Mouse (Mus musculus) left cerebral cortex, adult 2 months (tissue): ENCODE measurements around the gene Chrnb4. TPM values are rescaled to one million over a fixed set of nuclear protein-coding genes. Genes with fewer than 3 reads are reported as not detected.

ENCODE experiments used
- DNase-seq, 2 experiments: peaks; one replicate each; pipeline ENCODE4 v3.0.0; 2021 to 2022; ENCODE audit warnings: low spot score in 2 of 2, mixed read lengths in 1 of 2; ENCODE audit errors: extremely low spot score in 1 of 2
- H3K27ac ChIP-seq: fragments of 200-600 bp; 2 replicates; pipeline ENCODE4 v1.8.1; 2022
- H3K4me3 ChIP-seq: fragments of 200-600 bp; 2 replicates; pipeline ENCODE4 v1.8.1; 2022
- CTCF ChIP-seq: fragments of 200-600 bp; IDR thresholded peaks from 2 replicates; pipeline ENCODE4 v1.8.1; 2022; ENCODE audit warnings: antibody characterized with exemption, mild to moderate bottlenecking, moderate library complexity
- intact Hi-C: fragments of 180-260 bp; cut with DNase I; formaldehyde crosslinking; loops from one replicate; pipeline ENCODE4 v1.15.1; 2025
- total RNA-seq, 2 experiments: library from RNA; stranded (reverse); gene quantifications; 2 replicates each; pipeline ENCODE4 v1.2.3; 2021

Gene Chrnb4
- total RNA-seq, 2 experiments from 2014 or later = not detected

GRCm38 (mm10) chr9:55045001-55045400 is 3.6 kb downstream of the Chrnb4 start:
- intact Hi-C loops = loop anchor here (5.0 kb wide), 1 partner anchor 267 kb away; no protein-coding TSS in a partner anchor
- H3K4me3 ChIP-seq = no peak overlapping the region
- H3K27ac ChIP-seq = no peak overlapping the region
- TF ChIP-seq CTCF = no peak
- DNase-seq = no peak

GRCm38 (mm10) chr9:55043688-55044087 is 4.9 kb downstream of the Chrnb4 start:
- Histone ChIP-seq H3K4me3 (no peak overlapping the region), H3K27ac (no peak overlapping the region)
- no peak for DNase-seq
- intact Hi-C loops = no loop called here
- TF ChIP-seq CTCF = no peak

DNA sequence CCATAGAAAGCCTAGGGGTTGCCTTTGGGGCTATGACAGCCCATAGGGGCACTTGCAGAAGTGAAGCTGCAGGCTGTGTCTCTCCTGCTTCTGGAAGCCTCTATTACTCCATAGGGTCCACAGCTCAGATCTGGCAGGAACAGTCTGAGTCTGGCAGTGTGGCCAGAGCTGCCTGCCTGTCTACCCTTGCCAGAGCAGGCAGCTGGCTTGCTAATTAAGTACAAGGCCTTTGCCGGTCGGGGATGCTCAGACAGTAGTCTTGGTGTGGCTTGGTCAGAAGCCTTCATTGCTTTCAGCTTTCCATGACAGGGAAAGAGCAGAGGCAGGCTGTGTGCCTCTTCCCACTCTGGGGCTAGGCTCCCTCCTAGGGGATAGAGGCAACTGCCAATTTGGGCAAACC is 7.2 kb downstream of the Chrnb4 start:
- no peak overlapping the region for H3K4me3 ChIP-seq
- H3K27ac ChIP-seq = no peak overlapping the region
- no peak for DNase-seq
- no peak for TF ChIP-seq CTCF
- intact Hi-C loops = no loop called here

DNA sequence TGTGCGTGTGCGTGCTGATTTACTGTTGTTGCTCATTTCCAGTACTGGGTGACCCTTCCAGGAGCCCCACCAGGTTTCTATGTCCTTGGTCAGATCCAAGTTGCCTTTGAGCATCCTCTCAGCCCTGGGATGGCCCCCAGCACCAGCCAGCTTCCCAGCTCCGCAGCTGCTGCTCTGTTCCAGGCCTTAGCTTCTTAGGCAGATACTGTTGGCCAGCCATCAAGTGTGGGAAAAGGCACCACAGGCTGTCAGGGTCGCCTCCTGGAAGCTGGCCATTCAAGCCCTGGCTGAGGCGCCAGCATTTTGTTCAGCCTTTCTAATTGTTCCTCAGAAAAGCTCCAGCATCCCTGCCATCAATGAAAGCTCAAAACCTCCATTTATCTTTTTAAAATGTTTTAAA is 8.6 kb downstream of the Chrnb4 start:
- intact Hi-C loops = no loop called here
- no peak for TF ChIP-seq CTCF
- DNase-seq = no peak
- H3K4me3 ChIP-seq = no peak overlapping the region
- no peak overlapping the region for H3K27ac ChIP-seq

- intact Hi-C loops = no loop called here
- no peak for TF ChIP-seq CTCF
- DNase-seq = no peak
- H3K4me3 ChIP-seq = no peak overlapping the region
- no peak overlapping the region for H3K27ac ChIP-seq
These were observed 9.6 kb downstream of the Chrnb4 start for GRCm38 (mm10) chr9:55038948-55039347.

GRCm38 (mm10) chr9:55031435-55032167 is 17.0 kb downstream of the Chrnb4 start:
- no peak overlapping the region for H3K27ac ChIP-seq
- TF ChIP-seq CTCF = no peak
- no peak for DNase-seq
- intact Hi-C loops = no loop called here
- H3K4me3 ChIP-seq = no peak overlapping the region

DNA sequence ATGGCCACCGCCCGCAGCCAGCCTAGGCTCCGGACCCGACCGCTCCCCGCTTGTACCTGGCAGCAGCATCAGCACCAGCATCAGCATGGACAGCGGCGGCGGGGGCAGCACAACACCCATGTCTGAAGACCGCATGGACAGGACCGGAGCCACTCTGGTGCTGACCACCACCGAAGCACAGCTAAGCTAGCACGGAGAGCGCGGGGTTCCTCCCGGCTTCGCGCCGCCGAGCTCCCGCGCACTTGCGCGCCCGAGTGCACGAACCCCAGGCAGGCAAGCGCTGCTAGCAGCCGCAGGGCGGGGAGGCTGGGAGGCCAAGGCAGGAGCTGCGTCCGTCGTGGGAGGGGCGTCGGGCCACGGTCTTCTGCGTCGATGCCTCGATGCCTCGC is 22.3 kb downstream of the Chrnb4 start, which contains the start of gene Chrna3:
Chrna3 (minus strand) TSS at position 288 of the 389 bp plus-strand sequence.
- Histone ChIP-seq H3K27ac (no peak within 1 kb of the TSS), H3K4me3 (peak within 1 kb of the TSS; percentile 30)
- intact Hi-C loops = loop anchor here (10.0 kb wide), 1 partner anchor 369 kb away; no protein-coding TSS in a partner anchor
- DNase-seq = peak in 1 of 2 experiments; percentile 18
- TF ChIP-seq CTCF = no peak

DNA sequence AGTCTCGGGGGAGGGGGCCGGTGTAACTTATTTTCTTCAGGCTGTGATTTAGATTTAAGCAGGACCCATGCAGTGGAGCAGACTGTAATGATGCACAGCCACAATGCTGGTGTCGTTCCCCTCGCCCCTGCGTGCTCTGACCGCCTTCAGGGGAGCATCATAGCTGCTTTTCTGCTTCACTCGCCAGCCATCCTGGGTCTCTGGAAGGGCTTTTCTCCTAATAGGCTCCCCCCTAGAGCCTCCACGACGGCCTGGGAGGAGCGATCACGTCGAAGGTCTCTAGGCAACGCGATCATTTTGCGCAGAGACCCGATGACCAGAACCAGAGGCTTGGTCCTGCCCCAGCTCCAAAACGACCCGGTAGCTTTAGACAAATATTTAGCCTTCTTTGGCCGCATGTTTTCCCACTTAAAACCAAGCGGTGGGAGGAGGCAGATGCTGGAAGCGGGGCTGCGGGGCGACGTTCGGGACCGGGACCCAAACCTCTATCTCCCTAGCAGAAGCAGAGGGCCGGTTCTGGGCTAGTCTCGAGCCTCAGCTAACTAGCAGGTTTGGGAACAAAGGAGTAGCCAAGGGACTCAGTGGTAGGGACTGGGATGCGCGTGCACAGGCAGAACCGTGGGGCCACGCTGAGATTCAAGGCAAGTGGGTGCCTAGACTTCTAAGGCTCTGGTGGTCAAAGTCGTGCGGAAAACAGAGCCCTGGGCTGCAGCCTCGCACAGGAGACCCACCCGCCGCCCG is 22.9 kb downstream of the Chrnb4 start:
- no peak for TF ChIP-seq CTCF
- intact Hi-C loops = loop anchor here (2.0 to 10.0 kb wide), 2 partner anchors 285 to 369 kb away; no protein-coding TSS in a partner anchor
- peak overlapping the region; percentile 30; the same call in 1 of the 2 replicates for H3K4me3 ChIP-seq
- DNase-seq = no peak
- H3K27ac ChIP-seq = no peak overlapping the region

DNA sequence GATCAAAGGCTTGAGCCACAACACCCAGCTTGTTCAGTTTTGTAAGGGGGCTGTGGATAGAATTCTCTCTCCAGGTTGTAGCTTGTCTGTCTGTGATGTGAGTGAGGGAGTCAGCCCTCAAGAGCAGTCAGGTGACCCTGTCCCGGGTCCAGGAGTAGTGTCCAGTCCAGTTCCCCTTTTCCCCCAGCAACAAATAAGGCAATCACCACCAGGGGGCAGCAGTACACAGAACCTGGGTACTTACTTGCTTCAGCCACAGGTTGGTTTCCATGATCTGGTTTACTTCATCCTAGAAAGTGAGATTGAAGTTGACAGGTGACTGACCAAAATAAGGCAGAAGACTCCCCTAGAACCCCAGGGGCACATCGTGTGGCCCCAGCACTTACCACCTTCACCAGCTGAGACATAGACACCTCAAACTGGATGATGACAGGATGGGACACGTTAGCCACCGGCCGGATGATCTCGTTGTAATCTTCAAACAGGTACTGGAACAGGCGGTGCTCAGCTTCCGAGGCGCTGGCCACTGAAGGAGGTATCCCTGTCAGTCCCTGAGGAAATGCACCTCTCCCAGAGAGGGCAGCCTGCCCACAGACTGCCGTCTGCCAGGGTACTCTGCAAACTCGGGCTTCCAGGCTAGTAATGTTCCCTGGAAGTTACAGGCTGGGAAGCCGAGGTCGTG is 24.5 kb downstream of the Chrnb4 start:
- H3K27ac ChIP-seq = no peak overlapping the region
- intact Hi-C loops = loop anchor here (1.0 to 10.0 kb wide), 3 partner anchors 86 to 371 kb away; no protein-coding TSS in a partner anchor
- DNase-seq = peak; percentile 67 to 78
- peak; percentile 87 for TF ChIP-seq CTCF
- H3K4me3 ChIP-seq = no peak overlapping the region

- no peak for DNase-seq
- intact Hi-C loops = loop anchor here (10.0 kb wide), 1 partner anchor 371 kb away; no protein-coding TSS in a partner anchor
- TF ChIP-seq CTCF = no peak
- no peak overlapping the region for H3K4me3 ChIP-seq
- H3K27ac ChIP-seq = no peak overlapping the region
These were observed 25.3 kb downstream of the Chrnb4 start for GRCm38 (mm10) chr9:55023326-55023725.

GRCm38 (mm10) chr9:55016926-55017325 is 31.7 kb downstream of the Chrnb4 start:
- no peak for DNase-seq
- Histone ChIP-seq H3K4me3 (no peak overlapping the region), H3K27ac (no peak overlapping the region)
- intact Hi-C loops = no loop called here
- TF ChIP-seq CTCF = no peak
